Mouse (Mus musculus): ENCODE data around the gene Flot1.

DNA sequence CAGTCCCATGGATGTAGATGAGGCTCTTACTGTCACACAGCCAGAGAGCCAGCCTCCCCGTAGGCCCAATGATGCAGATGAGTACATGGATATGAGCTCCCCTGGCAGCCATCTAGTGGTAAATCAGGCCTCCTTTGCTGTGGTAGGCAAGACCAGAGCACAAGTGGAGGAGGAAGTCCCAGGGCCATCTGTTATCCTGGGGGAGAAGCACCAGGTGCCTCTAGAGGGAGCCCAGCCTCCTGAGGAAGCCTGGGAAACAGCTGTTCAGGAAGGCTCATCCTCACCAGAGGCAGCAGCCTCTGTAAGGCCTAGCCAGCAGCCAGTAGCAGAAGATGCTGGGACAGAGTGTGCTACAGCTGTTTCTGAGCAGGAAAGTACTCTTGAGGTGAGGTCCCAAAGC, 25.1 kb downstream of the Flot1 start:
- no peak for TF ChIP-seq POLR2A (IDR thresholded peaks at IDR 0.05; ENCODE audit: control insufficient read depth, low read depth, low read length)
- no peak for TF ChIP-seq CTCF (IDR thresholded peaks at IDR 0.05; ENCODE audit: control insufficient read depth, insufficient read depth, insufficient replicate concordance, low read depth, low read length)

Measured in testis, adult 2 months (tissue).